Mouse (Mus musculus): ENCODE measurements around the gene Myoz1. TPM values are rescaled to one million over a fixed set of nuclear protein-coding genes. Genes with fewer than 3 reads are reported as not detected.

Myoz1 gene
- polyA plus RNA-seq, 1 experiment from 2014 or later, result 0.85 TPM

DNA sequence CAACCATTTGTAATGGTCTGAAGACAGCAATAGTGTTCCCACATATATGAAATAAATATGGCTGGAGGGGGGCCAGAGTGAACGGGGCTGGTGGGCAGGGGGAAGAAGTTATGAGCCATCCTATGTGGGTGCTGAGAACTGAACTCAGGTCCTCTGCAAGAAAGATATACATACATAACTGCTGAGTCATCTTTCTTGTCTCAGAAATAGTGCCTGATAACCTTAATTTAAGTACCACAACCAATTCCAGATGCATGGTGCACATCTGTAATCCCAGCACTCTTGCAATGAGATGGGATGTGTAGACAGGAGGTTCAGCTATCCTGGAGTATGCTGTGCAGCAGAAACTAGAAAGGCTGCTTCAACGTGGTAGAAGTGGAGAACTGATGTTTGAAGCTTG lies 25.4 kb upstream of the Myoz1 start:
- Histone ChIP-seq H3K4me2 (ENCODE audit: low read depth, severe bottlenecking) (no peak overlapping the region), H3K9me3 (ENCODE audit: control insufficient read depth, low read length) (no peaks in the 10 kb centered on the region), H3K27ac (replicated peaks; ENCODE audit: low read depth, low read length) (no peak overlapping the region), H3K36me3 (ENCODE audit: control insufficient read depth, insufficient read depth, low read length) (peaks cover 51% of the 10 kb centered on the region), H3K9ac (ENCODE audit: low read length) (no peak overlapping the region), H3K27me3 (ENCODE audit: control insufficient read depth, insufficient read depth, low read length) (no peaks in the 10 kb centered on the region), H3K4me1 (ENCODE audit: control insufficient read depth, insufficient read depth, low read length) (no peaks in the 10 kb centered on the region), H3K4me3 (ENCODE audit: low read depth, low read length) (no peak overlapping the region)
- ATAC-seq (ENCODE audit: insufficient number of reproducible peaks, low FRiP score, low TSS enrichment, low read depth) (no peak), DNase-seq (ENCODE audit: low spot score) (no peak)
- WGBS, result 92% methylated on average over 2 of the region's 2 CpGs

DNA sequence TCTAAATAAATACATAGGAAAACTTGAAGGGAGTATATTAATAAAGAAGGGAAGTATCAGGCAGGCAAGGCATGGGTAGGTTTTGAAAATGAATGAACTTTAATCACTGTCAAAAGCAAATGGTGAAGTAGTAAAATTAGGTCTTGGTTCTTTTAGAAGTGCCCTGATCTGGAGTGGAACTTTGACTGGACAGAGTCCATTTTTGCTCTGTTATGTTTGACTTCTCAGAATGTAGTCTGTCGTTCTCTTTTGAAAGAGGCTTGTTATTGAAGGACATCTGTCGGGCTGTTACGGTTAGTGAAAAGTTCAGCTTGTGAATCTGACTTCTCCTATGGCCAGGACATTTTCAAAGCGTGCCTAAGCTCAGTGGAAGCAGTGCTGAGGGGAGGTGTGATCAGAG lies 21.6 kb upstream of the Myoz1 start:
- no peak for DNase-seq (ENCODE audit: low spot score)
- WGBS, result 93% methylated on average over 4 of the region's 4 CpGs
- ATAC-seq (ENCODE audit: insufficient number of reproducible peaks, low FRiP score, low TSS enrichment, low read depth), result no peak
- H3K4me2 ChIP-seq (ENCODE audit: low read depth, severe bottlenecking), result no peak overlapping the region
- peaks cover 37% of the 10 kb centered on the region for H3K36me3 ChIP-seq (ENCODE audit: control insufficient read depth, insufficient read depth, low read length)
- H3K9me3 ChIP-seq (ENCODE audit: control insufficient read depth, low read length), result no peaks in the 10 kb centered on the region
- no peak overlapping the region for H3K27ac ChIP-seq (replicated peaks; ENCODE audit: low read depth, low read length)
- H3K4me1 ChIP-seq (ENCODE audit: control insufficient read depth, insufficient read depth, low read length), result no peaks in the 10 kb centered on the region; the same call in 1 of the 2 replicates
- no peaks in the 10 kb centered on the region for H3K27me3 ChIP-seq (ENCODE audit: control insufficient read depth, insufficient read depth, low read length)
- H3K9ac ChIP-seq (ENCODE audit: low read length), result no peak overlapping the region
- H3K4me3 ChIP-seq (ENCODE audit: low read depth, low read length), result no peak overlapping the region

DNA sequence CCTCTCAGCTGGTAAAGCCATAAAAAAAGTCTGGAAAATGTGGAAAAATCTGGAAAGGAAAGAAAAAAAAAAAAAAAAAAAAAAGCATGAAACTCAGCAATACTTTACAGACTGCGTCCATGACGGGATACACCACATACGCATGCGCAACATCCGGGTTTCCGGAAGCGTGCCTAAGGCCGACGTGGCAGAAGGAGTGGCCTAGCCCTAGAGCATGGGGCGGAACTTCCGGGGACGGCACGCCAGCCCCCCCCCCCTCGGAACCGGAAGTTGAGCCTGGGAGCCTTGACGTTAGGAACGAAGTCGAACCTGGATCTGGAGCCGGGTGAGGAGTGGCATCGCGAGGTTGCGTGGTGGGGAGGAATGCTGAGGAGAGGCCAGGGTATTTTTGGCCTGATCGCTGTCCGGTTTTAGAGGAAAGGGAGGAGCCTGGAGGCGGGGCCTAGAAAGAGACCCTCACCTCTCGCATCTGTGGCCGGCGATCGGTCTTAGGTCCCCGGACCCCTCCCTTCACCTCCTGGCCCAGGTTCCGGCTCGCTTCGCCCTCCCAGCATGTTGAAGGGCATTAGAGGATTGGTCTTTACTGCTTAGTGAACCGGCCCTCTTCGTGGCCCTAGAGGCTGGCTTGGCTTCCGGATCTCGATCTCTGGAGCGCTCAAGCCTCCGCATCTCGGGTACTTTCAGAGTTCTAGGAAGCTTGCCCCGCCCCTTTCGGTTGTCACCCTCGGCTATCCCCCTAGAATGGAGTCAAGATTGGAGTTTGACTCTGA lies 17.9 kb upstream of the Myoz1 start, which contains the start of gene Sec24c:
Sec24c (plus strand) TSS at position 245 of the 770 bp plus-strand sequence.
- Histone ChIP-seq H3K27ac (replicated peaks; ENCODE audit: low read depth, low read length) (peak within 1 kb of the TSS; percentile 63), H3K36me3 (ENCODE audit: control insufficient read depth, insufficient read depth, low read length) (peaks cover 16% of the 10 kb centered on the region), H3K4me1 (ENCODE audit: control insufficient read depth, insufficient read depth, low read length) (no peaks in the 10 kb centered on the region; the same call in 1 of the 2 replicates), H3K9ac (ENCODE audit: low read length) (peak within 1 kb of the TSS; percentile 73), H3K4me3 (ENCODE audit: low read depth, low read length) (peak within 1 kb of the TSS; percentile 66), H3K27me3 (ENCODE audit: control insufficient read depth, insufficient read depth, low read length) (no peaks in the 10 kb centered on the region), H3K4me2 (ENCODE audit: low read depth, severe bottlenecking) (peak within 1 kb of the TSS; percentile 50), H3K9me3 (ENCODE audit: control insufficient read depth, low read length) (no peaks in the 10 kb centered on the region)
- peak; percentile 100 for DNase-seq (ENCODE audit: low spot score)
- WGBS, result 1% methylated on average over 43 of the region's 43 CpGs
- peak; percentile 95 for ATAC-seq (ENCODE audit: insufficient number of reproducible peaks, low FRiP score, low TSS enrichment, low read depth)

DNA sequence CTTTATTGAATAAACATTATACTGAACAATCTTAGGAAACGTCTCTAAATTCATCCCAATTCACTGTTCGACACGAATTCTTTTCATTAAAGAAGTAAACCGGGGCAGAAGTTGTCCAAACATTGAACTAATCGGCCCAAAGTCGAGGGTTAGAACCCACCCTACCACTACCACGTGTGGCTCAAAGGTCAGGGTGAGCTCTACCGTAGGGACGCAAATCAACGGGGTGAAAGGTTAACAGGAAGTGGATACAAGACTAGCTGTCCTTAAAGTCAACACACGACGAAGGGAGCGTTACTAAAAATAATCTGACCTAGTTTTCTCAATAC lies 17.4 kb upstream of the Myoz1 start:
- Histone ChIP-seq H3K4me3 (ENCODE audit: low read depth, low read length) (peak overlapping the region; percentile 66), H3K27ac (replicated peaks; ENCODE audit: low read depth, low read length) (peak overlapping the region; percentile 57; the same call in 1 of the 2 replicates), H3K36me3 (ENCODE audit: control insufficient read depth, insufficient read depth, low read length) (peaks cover 16% of the 10 kb centered on the region), H3K4me1 (ENCODE audit: control insufficient read depth, insufficient read depth, low read length) (no peaks in the 10 kb centered on the region; the same call in 1 of the 2 replicates), H3K27me3 (ENCODE audit: control insufficient read depth, insufficient read depth, low read length) (no peaks in the 10 kb centered on the region), H3K9me3 (ENCODE audit: control insufficient read depth, low read length) (no peaks in the 10 kb centered on the region), H3K9ac (ENCODE audit: low read length) (no peak overlapping the region), H3K4me2 (ENCODE audit: low read depth, severe bottlenecking) (peak overlapping the region; percentile 50)
- ATAC-seq (ENCODE audit: insufficient number of reproducible peaks, low FRiP score, low TSS enrichment, low read depth) (peak; percentile 68; the same call in 1 of the 2 replicates), DNase-seq (ENCODE audit: low spot score) (peak; percentile 42)
- WGBS, result 12% methylated on average over 13 of the region's 13 CpGs

DNA sequence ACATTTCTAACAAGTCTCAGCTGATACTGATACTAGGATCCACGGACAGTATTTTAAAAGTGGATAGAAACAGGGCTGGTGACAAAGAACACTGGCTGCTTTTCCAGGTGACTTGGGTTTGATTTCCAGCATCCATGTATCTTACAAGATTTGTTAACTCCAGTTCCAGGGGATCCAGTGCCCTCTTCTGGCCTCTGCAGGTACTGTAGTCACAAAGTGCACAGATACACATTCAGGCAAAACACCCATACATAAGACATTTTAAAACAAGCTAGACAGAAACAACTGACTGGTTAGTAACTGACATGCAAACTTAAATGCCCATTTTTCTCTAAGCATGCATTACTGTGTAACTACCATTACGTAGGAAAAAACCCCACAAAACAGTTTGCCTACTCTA lies 16.6 kb upstream of the Myoz1 start:
- no peaks in the 10 kb centered on the region for H3K9me3 ChIP-seq (ENCODE audit: control insufficient read depth, low read length)
- DNase-seq (ENCODE audit: low spot score), result peak; percentile 59
- no peak overlapping the region for H3K4me2 ChIP-seq (ENCODE audit: low read depth, severe bottlenecking)
- H3K27ac ChIP-seq (replicated peaks; ENCODE audit: low read depth, low read length), result no peak overlapping the region
- H3K27me3 ChIP-seq (ENCODE audit: control insufficient read depth, insufficient read depth, low read length), result no peaks in the 10 kb centered on the region
- ATAC-seq (ENCODE audit: insufficient number of reproducible peaks, low FRiP score, low TSS enrichment, low read depth), result no peak
- H3K36me3 ChIP-seq (ENCODE audit: control insufficient read depth, insufficient read depth, low read length), result peaks cover 12% of the 10 kb centered on the region
- no peaks in the 10 kb centered on the region; the same call in 1 of the 2 replicates for H3K4me1 ChIP-seq (ENCODE audit: control insufficient read depth, insufficient read depth, low read length)
- 94% methylated on average over 2 of the region's 2 CpGs for WGBS
- no peak overlapping the region for H3K4me3 ChIP-seq (ENCODE audit: low read depth, low read length)
- no peak overlapping the region for H3K9ac ChIP-seq (ENCODE audit: low read length)

DNA sequence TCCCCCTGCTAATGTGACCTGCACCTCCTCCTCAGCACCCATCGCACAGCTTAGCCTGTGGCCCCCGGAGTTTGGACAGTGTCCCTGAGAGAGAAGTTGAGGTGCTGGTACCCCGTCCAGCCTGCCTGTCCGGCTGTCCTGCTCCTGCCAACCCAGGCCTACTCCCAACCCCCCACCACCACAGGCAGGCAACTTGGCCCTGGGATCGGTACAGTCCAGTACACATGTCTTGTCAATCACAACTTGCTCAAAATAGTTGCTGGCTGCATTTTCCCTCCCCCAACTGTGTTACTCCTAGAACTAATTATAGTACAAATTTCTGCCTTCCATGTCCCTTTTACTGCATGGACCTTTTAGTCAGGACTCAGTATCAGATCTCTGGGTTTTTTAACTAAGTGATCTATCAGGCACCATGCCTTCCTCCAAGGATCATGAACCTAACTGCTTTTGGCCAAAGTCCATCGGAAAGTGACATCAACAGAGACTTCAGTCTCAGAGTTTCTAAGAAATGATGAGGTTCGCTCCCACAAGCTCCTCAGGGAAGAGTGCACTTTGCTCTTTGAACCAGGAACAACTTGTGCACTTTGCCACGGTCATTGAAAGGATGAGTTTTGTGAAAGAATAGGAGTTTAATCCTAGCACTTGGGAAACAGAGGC lies 11.9 kb upstream of the Myoz1 start, which contains the start of gene Synpo2l:
Synpo2l (minus strand) TSS at position 201 of the 657 bp plus-strand sequence.
- Histone ChIP-seq H3K27me3 (ENCODE audit: control insufficient read depth, insufficient read depth, low read length) (no peaks in the 10 kb centered on the region; the same call in 1 of the 2 replicates), H3K9ac (ENCODE audit: low read length) (no peak within 1 kb of the TSS), H3K36me3 (ENCODE audit: control insufficient read depth, insufficient read depth, low read length) (no peaks in the 10 kb centered on the region), H3K4me3 (ENCODE audit: low read depth, low read length) (no peak within 1 kb of the TSS), H3K27ac (replicated peaks; ENCODE audit: low read depth, low read length) (no peak within 1 kb of the TSS), H3K4me1 (ENCODE audit: control insufficient read depth, insufficient read depth, low read length) (no peaks in the 10 kb centered on the region), H3K4me2 (ENCODE audit: low read depth, severe bottlenecking) (no peak within 1 kb of the TSS), H3K9me3 (ENCODE audit: control insufficient read depth, low read length) (no peaks in the 10 kb centered on the region)
- no peak for DNase-seq (ENCODE audit: low spot score)
- no peak for ATAC-seq (ENCODE audit: insufficient number of reproducible peaks, low FRiP score, low TSS enrichment, low read depth)
- WGBS, result 89% methylated on average over 8 of the region's 8 CpGs

DNA sequence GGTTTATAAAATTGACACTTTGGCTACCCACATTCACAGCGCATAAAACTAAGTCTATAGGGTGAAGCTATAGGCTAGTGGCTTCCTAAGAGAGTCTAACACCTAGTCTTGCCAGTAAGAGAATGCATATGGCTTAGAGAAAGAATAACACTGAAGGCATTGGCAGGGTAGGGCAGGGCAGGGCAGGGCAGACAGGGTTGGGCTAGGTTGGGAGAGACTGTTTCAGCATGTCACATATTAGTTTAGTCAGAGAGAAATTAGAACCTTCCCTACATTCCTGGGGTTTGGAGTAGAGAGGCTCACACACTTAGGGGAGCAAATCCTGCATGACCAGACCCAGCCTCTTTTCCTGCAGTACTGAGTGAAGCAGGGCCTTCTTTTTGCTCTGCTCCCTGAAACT lies 11.1 kb upstream of the Myoz1 start:
- H3K4me3 ChIP-seq (ENCODE audit: low read depth, low read length), result no peak overlapping the region
- no peak overlapping the region for H3K27ac ChIP-seq (replicated peaks; ENCODE audit: low read depth, low read length)
- H3K4me2 ChIP-seq (ENCODE audit: low read depth, severe bottlenecking), result no peak overlapping the region
- no peak for ATAC-seq (ENCODE audit: insufficient number of reproducible peaks, low FRiP score, low TSS enrichment, low read depth)
- WGBS, result 83% methylated on average over 1 of the region's 1 CpGs
- no peak overlapping the region for H3K9ac ChIP-seq (ENCODE audit: low read length)
- H3K9me3 ChIP-seq (ENCODE audit: control insufficient read depth, low read length), result no peaks in the 10 kb centered on the region
- no peaks in the 10 kb centered on the region for H3K4me1 ChIP-seq (ENCODE audit: control insufficient read depth, insufficient read depth, low read length)
- DNase-seq (ENCODE audit: low spot score), result no peak
- no peaks in the 10 kb centered on the region for H3K36me3 ChIP-seq (ENCODE audit: control insufficient read depth, insufficient read depth, low read length)
- H3K27me3 ChIP-seq (ENCODE audit: control insufficient read depth, insufficient read depth, low read length), result peaks cover 5% of the 10 kb centered on the region; the same call in 1 of the 2 replicates

DNA sequence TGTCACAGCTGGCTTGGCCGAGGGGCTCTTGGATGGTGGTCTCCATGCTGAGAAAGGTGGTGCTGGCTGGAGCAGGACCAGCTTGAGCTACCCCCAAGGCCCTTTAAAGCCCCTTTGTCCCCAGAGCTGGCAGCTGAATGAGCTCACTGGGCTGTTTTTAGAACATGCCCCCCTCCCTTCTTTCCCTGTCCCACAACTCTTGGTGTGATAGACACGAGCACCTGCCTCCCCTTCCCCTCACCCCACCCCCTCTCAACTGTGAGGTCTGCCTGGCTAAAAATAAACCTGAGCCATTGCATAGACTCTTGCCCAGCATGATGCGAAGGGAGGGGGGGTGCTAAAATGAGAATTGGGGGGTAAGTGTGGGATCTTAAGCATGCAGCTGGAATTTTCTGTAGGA lies 8.1 kb upstream of the Myoz1 start:
- DNase-seq (ENCODE audit: low spot score), result no peak
- H3K36me3 ChIP-seq (ENCODE audit: control insufficient read depth, insufficient read depth, low read length), result no peaks in the 10 kb centered on the region
- no peak overlapping the region for H3K4me3 ChIP-seq (ENCODE audit: low read depth, low read length)
- peaks cover 7% of the 10 kb centered on the region; the same call in 1 of the 2 replicates for H3K4me1 ChIP-seq (ENCODE audit: control insufficient read depth, insufficient read depth, low read length)
- H3K4me2 ChIP-seq (ENCODE audit: low read depth, severe bottlenecking), result no peak overlapping the region
- H3K9me3 ChIP-seq (ENCODE audit: control insufficient read depth, low read length), result no peaks in the 10 kb centered on the region
- H3K9ac ChIP-seq (ENCODE audit: low read length), result peak overlapping the region; percentile 34; the same call in 1 of the 2 replicates
- H3K27me3 ChIP-seq (ENCODE audit: control insufficient read depth, insufficient read depth, low read length), result peaks cover 8% of the 10 kb centered on the region
- H3K27ac ChIP-seq (replicated peaks; ENCODE audit: low read depth, low read length), result no peak overlapping the region
- WGBS, result 61% methylated on average over 3 of the region's 3 CpGs
- ATAC-seq (ENCODE audit: insufficient number of reproducible peaks, low FRiP score, low TSS enrichment, low read depth), result no peak

All from limb, embryonic 11.5 days (tissue).